Mouse (Mus musculus): ENCODE measurements around the gene Ankrd35. TPM values are rescaled to one million over a fixed set of nuclear protein-coding genes. Genes with fewer than 3 reads are reported as not detected.

The Ankrd35 gene
- polyA plus RNA-seq, 2 experiments = 3.7 to 4.2 TPM

DNA sequence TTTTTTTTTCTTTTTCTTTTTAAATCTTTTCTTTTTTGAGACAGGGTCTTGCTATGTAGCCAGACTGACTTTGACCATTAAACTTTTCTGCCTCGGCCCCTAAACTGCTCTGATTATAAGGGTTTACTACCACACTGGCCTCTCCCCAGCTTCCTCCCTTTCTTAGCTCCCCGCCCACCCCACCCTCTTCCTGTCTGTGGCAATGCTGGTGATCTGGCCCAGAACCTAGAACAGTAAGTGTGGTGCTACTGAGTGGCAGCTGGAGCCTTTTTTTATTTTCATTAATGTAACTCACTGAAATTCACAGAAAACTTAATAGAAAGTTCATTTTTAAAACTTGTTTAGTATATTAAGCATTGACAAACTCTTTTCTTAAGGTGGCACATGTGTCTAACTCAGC lies 45.9 kb downstream of the Ankrd35 start:
- H3K9me3 ChIP-seq (ENCODE audit: control insufficient read depth, low read length) = no peaks in the 10 kb centered on the region
- H3K4me3 ChIP-seq (replicated peaks; ENCODE audit: low read length) = no peak overlapping the region
- no peaks in the 10 kb centered on the region for H3K27me3 ChIP-seq (ENCODE audit: control insufficient read depth, insufficient read depth, low read length)
- peaks cover 75% of the 10 kb centered on the region for H3K36me3 ChIP-seq (ENCODE audit: control insufficient read depth, insufficient read depth, low read length)
- ATAC-seq (ENCODE audit: low FRiP score, low read depth) = no peak
- H3K4me2 ChIP-seq (replicated peaks; ENCODE audit: low read depth, low read length, severe bottlenecking) = no peak overlapping the region
- WGBS = 70% methylated on average over 2 of the region's 2 CpGs
- no peaks in the 10 kb centered on the region for H3K4me1 ChIP-seq (ENCODE audit: control insufficient read depth, insufficient read depth, low read length)
- no peak overlapping the region for H3K9ac ChIP-seq (ENCODE audit: low read depth, low read length, severe bottlenecking)
- no peak overlapping the region for H3K27ac ChIP-seq (replicated peaks; ENCODE audit: low read depth, low read length)
- no peak for DNase-seq (ENCODE audit: low spot score)
- TF ChIP-seq POLR2A (IDR thresholded peaks at IDR 0.05; ENCODE audit: borderline replicate concordance, extremely low read depth, insufficient read depth, insufficient read length) = no peak

- 38% methylated on average over 14 of the region's 14 CpGs for WGBS
- TF ChIP-seq POLR2A (IDR thresholded peaks at IDR 0.05; ENCODE audit: borderline replicate concordance, extremely low read depth, insufficient read depth, insufficient read length) = no peak
- no peaks in the 10 kb centered on the region for H3K4me1 ChIP-seq (ENCODE audit: control insufficient read depth, insufficient read depth, low read length)
- H3K27me3 ChIP-seq (ENCODE audit: control insufficient read depth, insufficient read depth, low read length) = no peaks in the 10 kb centered on the region
- no peak overlapping the region for H3K9ac ChIP-seq (ENCODE audit: low read depth, low read length, severe bottlenecking)
- no peak overlapping the region for H3K4me2 ChIP-seq (replicated peaks; ENCODE audit: low read depth, low read length, severe bottlenecking)
- no peak overlapping the region for H3K4me3 ChIP-seq (replicated peaks; ENCODE audit: low read length)
- H3K9me3 ChIP-seq (ENCODE audit: control insufficient read depth, low read length) = no peaks in the 10 kb centered on the region
- ATAC-seq (ENCODE audit: low FRiP score, low read depth) (no peak), DNase-seq (ENCODE audit: low spot score) (peak; percentile 39)
- no peak overlapping the region for H3K27ac ChIP-seq (replicated peaks; ENCODE audit: low read depth, low read length)
- peaks cover 72% of the 10 kb centered on the region for H3K36me3 ChIP-seq (ENCODE audit: control insufficient read depth, insufficient read depth, low read length)
Measured at GRCm38 (mm10) chr3:96719173-96719572, 49.2 kb downstream of the Ankrd35 start.

GRCm38 (mm10) chr3:96727343-96727827 lies 57.5 kb downstream of the Ankrd35 start, which contains the start of the genes Polr3c and Rnf115:
Polr3c (minus strand) TSS chr3:96727628.
Rnf115 (plus strand) TSS chr3:96727664.
- Histone ChIP-seq H3K4me3 (replicated peaks; ENCODE audit: low read length) (peak within 1 kb of the TSS; percentile 74), H3K36me3 (ENCODE audit: control insufficient read depth, insufficient read depth, low read length) (peaks cover 20% of the 10 kb centered on the region), H3K27me3 (ENCODE audit: control insufficient read depth, insufficient read depth, low read length) (no peaks in the 10 kb centered on the region), H3K9me3 (ENCODE audit: control insufficient read depth, low read length) (no peaks in the 10 kb centered on the region), H3K9ac (ENCODE audit: low read depth, low read length, severe bottlenecking) (peak within 1 kb of the TSS; percentile 77), H3K27ac (replicated peaks; ENCODE audit: low read depth, low read length) (peak within 1 kb of the TSS; percentile 65), H3K4me2 (replicated peaks; ENCODE audit: low read depth, low read length, severe bottlenecking) (peak within 1 kb of the TSS; percentile 63), H3K4me1 (ENCODE audit: control insufficient read depth, insufficient read depth, low read length) (peaks cover 11% of the 10 kb centered on the region)
- DNase-seq (ENCODE audit: low spot score) (peak; percentile 93), ATAC-seq (ENCODE audit: low FRiP score, low read depth) (peak; percentile 95)
- TF ChIP-seq POLR2A (IDR thresholded peaks at IDR 0.05; ENCODE audit: borderline replicate concordance, extremely low read depth, insufficient read depth, insufficient read length) = peak; percentile 25; the same call in 1 of the 2 replicates
- WGBS = 0% methylated on average over 45 of the region's 52 CpGs

GRCm38 (mm10) chr3:96727828-96728633 lies 58.1 kb downstream of the Ankrd35 start:
- H3K27me3 ChIP-seq (ENCODE audit: control insufficient read depth, insufficient read depth, low read length) = no peaks in the 10 kb centered on the region
- ATAC-seq (ENCODE audit: low FRiP score, low read depth) (peak; percentile 17), DNase-seq (ENCODE audit: low spot score) (peak; percentile 12)
- peak overlapping the region; percentile 63 for H3K4me2 ChIP-seq (replicated peaks; ENCODE audit: low read depth, low read length, severe bottlenecking)
- H3K36me3 ChIP-seq (ENCODE audit: control insufficient read depth, insufficient read depth, low read length) = peaks cover 15% of the 10 kb centered on the region
- peaks cover 11% of the 10 kb centered on the region for H3K4me1 ChIP-seq (ENCODE audit: control insufficient read depth, insufficient read depth, low read length)
- peak overlapping the region; percentile 77 for H3K9ac ChIP-seq (ENCODE audit: low read depth, low read length, severe bottlenecking)
- WGBS = under 1% methylated on average over 34 of the region's 42 CpGs
- TF ChIP-seq POLR2A (IDR thresholded peaks at IDR 0.05; ENCODE audit: borderline replicate concordance, extremely low read depth, insufficient read depth, insufficient read length) = no peak
- no peaks in the 10 kb centered on the region for H3K9me3 ChIP-seq (ENCODE audit: control insufficient read depth, low read length)
- peak overlapping the region; percentile 74 for H3K4me3 ChIP-seq (replicated peaks; ENCODE audit: low read length)
- peak overlapping the region; percentile 65 for H3K27ac ChIP-seq (replicated peaks; ENCODE audit: low read depth, low read length)

DNA sequence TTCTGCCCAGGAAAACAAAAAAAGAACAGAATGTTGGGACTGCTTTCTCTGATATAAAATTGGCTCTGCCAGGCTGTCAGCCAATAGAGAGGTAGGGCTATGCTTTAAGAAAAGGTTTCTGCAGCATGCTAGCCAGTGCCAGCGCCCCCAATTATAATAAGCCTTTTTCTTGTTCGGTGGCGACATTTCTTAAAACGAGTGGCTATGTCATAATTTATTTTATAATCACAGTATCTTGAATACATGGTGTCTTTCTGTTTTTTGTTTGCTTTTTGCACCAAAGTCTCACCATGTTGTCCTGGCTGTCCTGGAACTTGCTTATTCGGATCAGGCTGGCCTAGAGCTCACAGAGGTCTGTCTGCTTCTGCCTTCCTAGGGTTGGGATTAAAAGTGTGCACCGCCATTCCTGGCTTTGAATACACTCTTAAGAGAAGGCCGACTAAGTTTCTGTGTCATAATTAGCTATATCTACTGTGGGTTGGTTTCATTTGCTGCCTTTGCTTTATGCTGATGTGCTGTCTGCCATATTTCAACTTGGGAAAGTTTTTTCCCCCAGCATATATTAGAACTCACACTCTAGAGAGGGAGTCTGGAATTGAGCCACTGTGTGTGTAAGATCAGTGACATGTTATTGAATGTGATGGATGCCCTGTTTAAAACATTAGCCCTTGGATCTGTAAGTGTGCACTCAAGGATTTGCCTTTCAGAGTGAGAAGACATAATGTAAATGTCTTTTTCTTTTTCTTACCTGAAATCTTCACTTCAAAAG lies 58.9 kb downstream of the Ankrd35 start:
- no peaks in the 10 kb centered on the region for H3K27me3 ChIP-seq (ENCODE audit: control insufficient read depth, insufficient read depth, low read length)
- no peak for TF ChIP-seq POLR2A (IDR thresholded peaks at IDR 0.05; ENCODE audit: borderline replicate concordance, extremely low read depth, insufficient read depth, insufficient read length)
- DNase-seq (ENCODE audit: low spot score) = no peak
- no peaks in the 10 kb centered on the region for H3K9me3 ChIP-seq (ENCODE audit: control insufficient read depth, low read length)
- H3K36me3 ChIP-seq (ENCODE audit: control insufficient read depth, insufficient read depth, low read length) = peaks cover 8% of the 10 kb centered on the region; the same call in 1 of the 2 replicates
- H3K27ac ChIP-seq (replicated peaks; ENCODE audit: low read depth, low read length) = peak overlapping the region; percentile 65; the same call in 1 of the 2 replicates
- ATAC-seq (ENCODE audit: low FRiP score, low read depth) = no peak
- H3K9ac ChIP-seq (ENCODE audit: low read depth, low read length, severe bottlenecking) = peak overlapping the region; percentile 77
- H3K4me1 ChIP-seq (ENCODE audit: control insufficient read depth, insufficient read depth, low read length) = peaks cover 11% of the 10 kb centered on the region
- H3K4me3 ChIP-seq (replicated peaks; ENCODE audit: low read length) = peak overlapping the region; percentile 74
- H3K4me2 ChIP-seq (replicated peaks; ENCODE audit: low read depth, low read length, severe bottlenecking) = peak overlapping the region; percentile 63
- WGBS = 35% methylated on average over 7 of the region's 7 CpGs
